Mouse (Mus musculus) kidney, postnatal 25 days (tissue): ENCODE measurements at regions not wholly inside any gene's neighbourhood (a gene's known extent, or its start where the extent isn't known, plus 50 kb on each side); places are given as distances from the start of the nearest gene placed in this dataset.

Experiments
- DNase-seq, 2 experiments: peaks; one replicate each; pipeline ENCODE4 v3.0.0; 2021; ENCODE audit warnings: mixed read lengths in 2 of 2

DNA sequence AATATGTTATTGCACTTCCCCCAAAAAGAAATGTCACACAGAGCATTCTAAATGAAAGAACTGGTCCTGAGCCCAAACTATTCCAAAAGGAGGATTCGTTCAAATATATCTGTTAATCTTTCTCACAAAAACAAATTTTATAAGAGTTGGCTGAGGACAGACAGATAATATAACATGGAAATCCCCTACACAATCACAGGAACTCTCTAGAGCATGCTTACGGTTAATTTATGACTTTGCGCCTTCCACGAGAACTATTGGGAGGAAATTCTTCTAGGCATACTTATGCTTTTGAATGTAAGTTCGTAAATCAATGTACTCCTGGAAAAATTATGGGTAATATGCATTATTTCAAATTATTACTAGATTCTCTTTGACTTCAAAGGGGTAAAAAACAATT, 144.1 kb upstream of the Gimd1 start:
- no peak for DNase-seq

DNA sequence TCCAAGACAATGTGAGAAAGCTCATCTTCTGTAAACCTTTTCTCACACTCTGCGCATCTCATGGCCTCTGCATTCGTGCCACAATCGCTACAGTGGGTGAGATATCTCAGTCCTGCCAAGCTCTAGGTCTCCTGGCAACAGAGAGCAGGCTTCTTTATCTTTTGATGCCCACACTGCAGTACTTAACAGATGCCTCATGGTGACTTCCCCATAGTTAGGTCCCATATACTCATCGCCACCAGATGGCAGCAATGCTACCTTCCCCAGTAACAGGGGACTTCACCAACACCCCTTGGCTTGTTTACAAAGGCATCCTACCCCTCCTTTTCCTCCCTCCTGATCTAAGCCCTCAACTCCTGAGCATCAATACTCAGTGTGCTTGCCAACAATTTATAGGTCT, 123.5 kb upstream of the Gimd1 start:
- peak; percentile 54 to 76 for DNase-seq

- no peak for DNase-seq
Measured at GRCm38 (mm10) chr3:132510240-132510639, 119.4 kb upstream of the Gimd1 start.

GRCm38 (mm10) chr3:132512526-132513102, 117.0 kb upstream of the Gimd1 start:
- DNase-seq, result no peak

DNA sequence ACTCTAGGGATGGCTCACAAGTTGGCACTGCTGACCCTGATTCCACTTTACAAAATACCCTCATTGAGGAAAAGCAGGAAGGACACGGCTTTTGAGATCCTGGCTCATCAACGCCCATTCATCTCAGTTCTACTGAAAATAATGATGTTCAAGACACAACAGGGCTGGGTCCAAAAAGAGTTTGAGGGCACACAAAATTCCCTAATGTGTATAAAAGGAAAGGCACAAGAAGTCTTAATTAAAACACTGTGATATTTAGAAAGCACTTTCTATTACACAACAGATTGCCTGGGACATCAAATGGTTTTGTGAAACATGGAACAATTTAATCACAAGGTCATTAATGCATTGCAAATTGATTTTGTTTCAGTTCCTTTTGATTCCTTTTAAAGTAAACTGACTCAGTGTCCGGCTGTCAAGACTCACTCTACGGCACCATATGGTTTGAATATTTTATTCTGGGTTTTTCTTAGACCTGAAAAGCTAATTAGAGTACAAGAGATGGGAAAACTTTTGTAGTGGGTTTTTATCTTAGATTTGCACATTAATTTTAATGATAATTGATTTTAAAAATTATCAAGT, 96.2 kb upstream of the Gimd1 start:
- no peak for DNase-seq

DNA sequence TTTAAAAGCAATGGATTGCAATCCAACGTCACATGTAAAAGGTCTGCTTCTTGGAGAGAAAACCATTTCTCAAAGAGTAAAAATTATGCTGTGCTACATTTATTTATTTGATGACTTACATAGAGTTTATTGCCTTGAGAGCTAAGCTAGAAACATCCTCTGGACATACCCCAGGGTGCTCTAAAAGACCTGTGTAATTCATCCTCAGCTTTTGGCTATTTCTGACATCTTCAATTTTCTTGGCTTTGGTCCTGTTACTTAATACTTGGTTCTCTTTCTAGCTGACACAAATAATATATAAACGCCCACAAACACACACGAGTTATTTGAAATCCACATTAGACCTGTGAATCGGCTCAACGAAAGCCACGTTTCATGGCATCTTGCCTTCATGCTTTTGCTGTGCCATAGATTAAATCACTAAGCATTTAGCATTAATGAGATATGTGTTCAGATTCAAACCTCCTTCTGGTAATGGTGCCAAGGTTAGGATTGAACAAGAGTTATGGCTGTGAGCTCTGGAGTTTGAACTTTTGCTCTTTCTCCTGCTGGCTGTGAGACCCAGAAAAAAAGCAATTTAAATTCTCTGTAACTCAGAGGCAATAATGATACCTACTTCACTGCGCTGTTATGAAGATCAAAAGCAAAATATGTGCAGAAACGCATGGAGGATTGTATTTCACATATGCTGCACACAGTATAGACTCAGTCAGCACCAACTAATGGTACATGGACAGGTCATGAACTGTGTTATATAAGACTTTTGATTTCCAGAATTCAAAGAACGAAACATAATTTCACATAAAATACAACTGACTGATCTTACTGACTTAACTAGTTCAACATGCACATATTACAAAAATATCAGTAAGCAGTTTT, 89.6 kb upstream of the Gimd1 start:
- no peak for DNase-seq

DNA sequence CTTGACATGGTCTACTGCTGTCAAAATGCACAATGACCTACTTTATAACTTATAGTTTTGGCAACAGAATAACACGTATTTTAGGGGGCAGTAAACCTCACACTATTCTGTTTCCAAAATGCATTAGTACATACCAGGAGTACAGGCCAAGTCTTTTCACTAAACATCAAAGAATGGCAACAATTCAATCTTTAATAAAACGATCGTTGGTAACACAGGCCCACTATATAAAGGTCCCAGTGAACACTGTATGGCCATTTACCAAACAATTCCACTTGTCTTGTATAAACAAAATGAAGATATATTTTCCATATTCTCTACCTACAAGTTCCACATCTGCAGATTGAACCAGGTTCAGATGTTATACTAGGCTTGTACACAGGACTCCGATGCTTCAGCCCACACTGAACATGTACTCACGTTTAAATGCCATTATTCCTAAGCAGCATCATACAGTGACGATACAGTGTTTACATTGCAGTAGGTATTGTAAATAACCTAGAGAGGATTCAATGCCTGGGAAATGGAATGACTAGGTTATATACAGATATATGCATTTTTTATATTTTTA, 78.3 kb upstream of the Gimd1 start:
- DNase-seq, result no peak

GRCm38 (mm10) chr3:132565755-132566154, 63.9 kb upstream of the Gimd1 start:
- no peak for DNase-seq

DNA sequence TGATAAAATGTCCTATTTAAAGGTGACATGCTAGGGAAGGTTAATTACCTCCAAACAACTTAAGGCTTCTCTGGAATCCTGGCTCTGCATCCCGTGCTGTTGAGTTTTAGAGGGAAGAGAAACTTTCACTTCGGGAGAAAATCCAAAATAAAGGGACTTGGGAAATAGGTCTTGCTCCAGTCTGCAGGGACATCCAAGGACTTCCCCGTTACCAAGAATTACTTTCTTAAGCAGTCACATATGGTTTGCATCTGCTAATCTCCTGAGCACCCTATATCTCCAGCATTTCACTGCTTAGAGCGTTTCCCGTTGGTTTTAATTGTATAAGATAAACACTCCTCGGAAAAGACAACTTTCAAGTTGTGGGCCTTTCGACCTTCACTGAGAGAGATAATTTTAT, 63.3 kb upstream of the Gimd1 start:
- no peak for DNase-seq
